Mouse (Mus musculus): ENCODE data around the gene Col4a3bp. TPM values are rescaled to one million over a fixed set of nuclear protein-coding genes. Genes with fewer than 3 reads are reported as not detected.

Gene Col4a3bp
- polyA plus RNA-seq, 1 experiment from 2014 or later = 7.6 TPM

GRCm38 (mm10) chr13:96544506-96544905, 2.1 kb downstream of the Col4a3bp start:
- no peak for ATAC-seq (replicated peaks)
- Histone ChIP-seq H3K4me1 (peaks cover 15% of the 10 kb centered on the region), H3K36me3 (no peaks in the 10 kb centered on the region), H3K27ac (replicated peaks) (no peak overlapping the region), H3K4me2 (replicated peaks) (no peak overlapping the region), H3K4me3 (no peak overlapping the region), H3K9me3 (no peaks in the 10 kb centered on the region), H3K27me3 (no peaks in the 10 kb centered on the region), H3K9ac (replicated peaks) (no peak overlapping the region)
- 85% methylated on average over 2 of the region's 2 CpGs for WGBS

GRCm38 (mm10) chr13:96547250-96547649, 4.8 kb downstream of the Col4a3bp start:
- ATAC-seq (replicated peaks) = no peak

GRCm38 (mm10) chr13:96547941-96548340, 5.5 kb downstream of the Col4a3bp start:
- no peaks in the 10 kb centered on the region for H3K9me3 ChIP-seq
- H3K27ac ChIP-seq (replicated peaks) = no peak overlapping the region
- H3K4me2 ChIP-seq (replicated peaks) = no peak overlapping the region
- no peak overlapping the region for H3K4me3 ChIP-seq
- peaks cover 9% of the 10 kb centered on the region for H3K4me1 ChIP-seq
- H3K27me3 ChIP-seq = no peaks in the 10 kb centered on the region
- no peak for ATAC-seq (replicated peaks)
- H3K36me3 ChIP-seq = no peaks in the 10 kb centered on the region
- WGBS = 59% methylated on average over 4 of the region's 4 CpGs
- H3K9ac ChIP-seq (replicated peaks) = no peak overlapping the region

More at GRCm38 (mm10) chr13:96547250-96547649, 4.8 kb downstream of the Col4a3bp start:
- no peaks in the 10 kb centered on the region for H3K27me3 ChIP-seq
- no peaks in the 10 kb centered on the region for H3K36me3 ChIP-seq
- H3K27ac ChIP-seq (replicated peaks) = no peak overlapping the region
- H3K9me3 ChIP-seq = no peaks in the 10 kb centered on the region
- WGBS = 73% methylated on average over 1 of the region's 1 CpGs
- H3K4me2 ChIP-seq (replicated peaks) = no peak overlapping the region
- no peak overlapping the region for H3K9ac ChIP-seq (replicated peaks)
- H3K4me3 ChIP-seq = no peak overlapping the region
- H3K4me1 ChIP-seq = peaks cover 9% of the 10 kb centered on the region

- Histone ChIP-seq H3K36me3 (no peaks in the 10 kb centered on the region), H3K4me2 (replicated peaks) (no peak overlapping the region), H3K9ac (replicated peaks) (no peak overlapping the region), H3K27me3 (no peaks in the 10 kb centered on the region), H3K9me3 (no peaks in the 10 kb centered on the region), H3K27ac (replicated peaks) (no peak overlapping the region), H3K4me1 (no peaks in the 10 kb centered on the region), H3K4me3 (no peak overlapping the region)
- no peak for ATAC-seq (replicated peaks)
- WGBS = 95% methylated on average over 3 of the region's 3 CpGs
These were observed 12.7 kb downstream of the Col4a3bp start for GRCm38 (mm10) chr13:96555099-96555498.

- WGBS = 43% methylated on average over 6 of the region's 6 CpGs
- H3K4me1 ChIP-seq = no peaks in the 10 kb centered on the region
- H3K9me3 ChIP-seq = no peaks in the 10 kb centered on the region
- H3K27ac ChIP-seq (replicated peaks) = no peak overlapping the region
- H3K36me3 ChIP-seq = peaks cover 3% of the 10 kb centered on the region; the same call in 1 of the 2 replicates
- no peak for ATAC-seq (replicated peaks)
- H3K4me3 ChIP-seq = no peak overlapping the region
- no peaks in the 10 kb centered on the region for H3K27me3 ChIP-seq
- H3K4me2 ChIP-seq (replicated peaks) = no peak overlapping the region
- no peak overlapping the region for H3K9ac ChIP-seq (replicated peaks)
These were observed 25.6 kb downstream of the Col4a3bp start for GRCm38 (mm10) chr13:96567977-96568376.

- 80% methylated on average over 10 of the region's 10 CpGs for WGBS
- Histone ChIP-seq H3K4me2 (replicated peaks) (no peak overlapping the region), H3K27me3 (no peaks in the 10 kb centered on the region), H3K27ac (replicated peaks) (no peak overlapping the region), H3K36me3 (peaks cover 6% of the 10 kb centered on the region; the same call in 1 of the 2 replicates), H3K9me3 (no peaks in the 10 kb centered on the region), H3K9ac (replicated peaks) (no peak overlapping the region), H3K4me1 (no peaks in the 10 kb centered on the region), H3K4me3 (no peak overlapping the region)
- no peak for ATAC-seq (replicated peaks)
These were observed 28.0 kb downstream of the Col4a3bp start for GRCm38 (mm10) chr13:96570313-96571015.

- H3K4me2 ChIP-seq (replicated peaks) = no peak overlapping the region
- ATAC-seq (replicated peaks) = no peak
- WGBS = 59% methylated on average over 6 of the region's 6 CpGs
- H3K9ac ChIP-seq (replicated peaks) = no peak overlapping the region
- H3K4me3 ChIP-seq = no peak overlapping the region
- H3K27ac ChIP-seq (replicated peaks) = no peak overlapping the region
- H3K4me1 ChIP-seq = no peaks in the 10 kb centered on the region
- no peaks in the 10 kb centered on the region for H3K9me3 ChIP-seq
- H3K27me3 ChIP-seq = no peaks in the 10 kb centered on the region
- H3K36me3 ChIP-seq = peaks cover 6% of the 10 kb centered on the region; the same call in 1 of the 2 replicates
These were observed 28.6 kb downstream of the Col4a3bp start for GRCm38 (mm10) chr13:96571016-96571361.

- H3K4me1 ChIP-seq = no peaks in the 10 kb centered on the region
- no peaks in the 10 kb centered on the region for H3K27me3 ChIP-seq
- no peak overlapping the region for H3K4me3 ChIP-seq
- WGBS = 96% methylated on average over 2 of the region's 2 CpGs
- no peak overlapping the region for H3K9ac ChIP-seq (replicated peaks)
- no peak for ATAC-seq (replicated peaks)
- H3K36me3 ChIP-seq = peaks cover 6% of the 10 kb centered on the region; the same call in 1 of the 2 replicates
- H3K9me3 ChIP-seq = no peaks in the 10 kb centered on the region
- no peak overlapping the region for H3K4me2 ChIP-seq (replicated peaks)
- H3K27ac ChIP-seq (replicated peaks) = no peak overlapping the region
These were observed 31.8 kb downstream of the Col4a3bp start for GRCm38 (mm10) chr13:96574170-96574569.

- Histone ChIP-seq H3K36me3 (no peaks in the 10 kb centered on the region), H3K9me3 (no peaks in the 10 kb centered on the region), H3K4me2 (replicated peaks) (no peak overlapping the region), H3K4me1 (no peaks in the 10 kb centered on the region), H3K9ac (replicated peaks) (no peak overlapping the region), H3K27ac (replicated peaks) (no peak overlapping the region), H3K4me3 (no peak overlapping the region), H3K27me3 (no peaks in the 10 kb centered on the region)
- WGBS = 82% methylated on average over 2 of the region's 2 CpGs
- no peak for ATAC-seq (replicated peaks)
These were observed 36.7 kb downstream of the Col4a3bp start for GRCm38 (mm10) chr13:96579104-96579503.

- no peak for ATAC-seq (replicated peaks)
- 50% methylated on average over 1 of the region's 1 CpGs for WGBS
- no peak overlapping the region for H3K27ac ChIP-seq (replicated peaks)
These were observed 37.6 kb downstream of the Col4a3bp start for GRCm38 (mm10) chr13:96579979-96580378.

GRCm38 (mm10) chr13:96584201-96584600, 41.8 kb downstream of the Col4a3bp start:
- no peak overlapping the region for H3K4me3 ChIP-seq
- H3K4me1 ChIP-seq = no peaks in the 10 kb centered on the region
- H3K9me3 ChIP-seq = no peaks in the 10 kb centered on the region
- no peak for ATAC-seq (replicated peaks)
- no peak overlapping the region for H3K9ac ChIP-seq (replicated peaks)
- H3K27me3 ChIP-seq = no peaks in the 10 kb centered on the region
- WGBS = 93% methylated on average over 2 of the region's 2 CpGs
- no peak overlapping the region for H3K4me2 ChIP-seq (replicated peaks)
- H3K27ac ChIP-seq (replicated peaks) = no peak overlapping the region
- H3K36me3 ChIP-seq = no peaks in the 10 kb centered on the region

More at GRCm38 (mm10) chr13:96579979-96580378, 37.6 kb downstream of the Col4a3bp start:
- Histone ChIP-seq H3K36me3 (no peaks in the 10 kb centered on the region), H3K4me1 (no peaks in the 10 kb centered on the region), H3K9ac (replicated peaks) (no peak overlapping the region), H3K27me3 (no peaks in the 10 kb centered on the region), H3K4me2 (replicated peaks) (no peak overlapping the region), H3K4me3 (no peak overlapping the region), H3K9me3 (no peaks in the 10 kb centered on the region)

- WGBS = 96% methylated on average over 5 of the region's 5 CpGs
- no peak for ATAC-seq (replicated peaks)
- H3K9ac ChIP-seq (replicated peaks) = no peak overlapping the region
- no peak overlapping the region for H3K27ac ChIP-seq (replicated peaks)
- H3K4me2 ChIP-seq (replicated peaks) = no peak overlapping the region
- H3K4me3 ChIP-seq = no peak overlapping the region
- no peaks in the 10 kb centered on the region for H3K9me3 ChIP-seq
- no peaks in the 10 kb centered on the region for H3K4me1 ChIP-seq
- no peaks in the 10 kb centered on the region for H3K36me3 ChIP-seq
- H3K27me3 ChIP-seq = no peaks in the 10 kb centered on the region
These were observed 44.1 kb downstream of the Col4a3bp start for GRCm38 (mm10) chr13:96586540-96586939.

- H3K36me3 ChIP-seq = no peaks in the 10 kb centered on the region
- WGBS = 62% methylated on average over 1 of the region's 1 CpGs
- no peaks in the 10 kb centered on the region for H3K9me3 ChIP-seq
- no peaks in the 10 kb centered on the region for H3K27me3 ChIP-seq
- H3K4me1 ChIP-seq = no peaks in the 10 kb centered on the region
- H3K27ac ChIP-seq (replicated peaks) = no peak overlapping the region
- no peak overlapping the region for H3K4me3 ChIP-seq
- H3K9ac ChIP-seq (replicated peaks) = no peak overlapping the region
- no peak for ATAC-seq (replicated peaks)
- no peak overlapping the region for H3K4me2 ChIP-seq (replicated peaks)
These were observed 46.2 kb downstream of the Col4a3bp start for GRCm38 (mm10) chr13:96588642-96589041.
